Mouse (Mus musculus) embryo, embryonic 10 days (tissue): ENCODE results near the gene Tmem262.

Experiments used
- DNase-seq: peaks from one replicate; pipeline ENCODE4 v3.0.0-alpha.2; 2015; ENCODE audit warnings: low spot score

Tmem262 gene

GRCm38 (mm10) chr19:6061021-6061533 lies 18.8 kb upstream of the Tmem262 start, which contains the start of gene Znhit2:
TSS of gene Znhit2 (plus strand) at chr19:6061192.
- DNase-seq: peak; percentile 94

DNA sequence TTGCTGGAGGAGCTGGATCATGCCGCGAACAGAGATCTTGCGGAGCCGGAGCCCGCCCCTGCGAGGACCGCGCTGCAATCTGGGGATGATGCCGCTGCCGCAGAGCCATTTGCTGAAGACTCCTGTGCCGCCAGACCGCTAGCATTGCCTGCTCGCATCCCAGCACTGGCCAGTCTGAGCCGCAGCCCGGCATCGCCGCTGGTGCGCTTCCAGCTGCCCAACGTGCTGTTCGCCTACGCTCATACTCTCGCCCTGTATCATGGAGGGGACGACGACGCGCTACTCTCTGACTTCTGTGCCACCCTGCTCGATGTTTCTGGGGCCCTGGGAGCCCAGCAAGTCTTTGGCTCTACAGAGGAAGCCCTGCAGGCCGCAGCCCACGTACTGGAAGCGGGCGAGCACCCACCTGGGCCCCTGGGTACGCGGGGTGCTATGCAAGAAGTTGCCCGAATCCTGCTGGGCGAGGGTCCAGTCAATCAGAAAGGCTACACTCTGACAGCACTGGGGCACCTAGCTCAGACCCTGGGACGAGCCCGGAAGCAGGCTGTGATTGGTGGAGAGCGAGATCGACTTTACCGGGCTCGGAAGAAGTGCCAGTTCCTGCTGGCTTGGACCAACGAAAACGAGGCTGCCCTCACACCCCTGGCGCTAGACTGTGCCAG lies 18.1 kb upstream of the Tmem262 start:
- peak; percentile 67 for DNase-seq

- DNase-seq: no peak
These were observed 17.4 kb upstream of the Tmem262 start for GRCm38 (mm10) chr19:6062418-6062817.

GRCm38 (mm10) chr19:6063081-6063480 lies 16.8 kb upstream of the Tmem262 start:
- no peak for DNase-seq

- no peak for DNase-seq
These were observed 13.3 kb upstream of the Tmem262 start for GRCm38 (mm10) chr19:6066571-6066970.

DNA sequence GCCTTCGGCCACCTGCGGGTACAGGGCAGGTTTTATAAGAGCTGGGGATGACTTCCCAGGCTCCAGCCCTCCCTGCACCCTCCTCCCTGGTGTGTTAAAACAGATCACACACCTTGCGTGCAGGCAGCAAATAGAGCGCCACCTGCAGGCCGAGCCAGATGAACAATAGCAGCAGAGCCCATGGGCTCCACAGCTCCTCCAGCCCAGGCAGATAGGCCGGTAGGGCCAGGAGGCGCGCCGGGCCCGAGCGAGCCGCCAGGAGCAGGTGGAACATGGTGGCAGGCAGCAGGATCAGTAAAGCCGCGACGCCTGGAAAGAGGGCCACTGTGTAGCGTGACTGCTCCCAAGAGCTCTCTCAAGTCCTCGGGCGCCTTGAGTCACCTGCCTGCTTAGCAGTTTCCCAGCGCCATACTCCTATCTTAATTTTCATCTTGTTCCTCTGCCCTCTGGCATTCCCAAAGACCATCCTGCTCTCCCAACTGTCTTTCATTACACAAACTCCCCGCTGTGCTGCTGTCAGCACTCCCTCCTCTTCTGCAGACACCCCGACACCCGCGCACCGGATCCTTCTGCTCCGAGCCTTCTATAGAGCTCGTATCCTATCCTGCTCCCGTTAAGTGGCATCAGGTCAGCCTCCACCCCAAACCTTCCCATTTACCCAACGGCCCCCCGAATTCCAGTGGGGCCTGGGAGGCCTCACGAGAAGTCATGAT lies 12.7 kb upstream of the Tmem262 start:
- DNase-seq: peak; percentile 91

GRCm38 (mm10) chr19:6067724-6068415 lies 12.0 kb upstream of the Tmem262 start, which contains the start of gene Tm7sf2:
TSS of gene Tm7sf2 (minus strand) at chr19:6068373.
- DNase-seq: peak; percentile 93

DNA sequence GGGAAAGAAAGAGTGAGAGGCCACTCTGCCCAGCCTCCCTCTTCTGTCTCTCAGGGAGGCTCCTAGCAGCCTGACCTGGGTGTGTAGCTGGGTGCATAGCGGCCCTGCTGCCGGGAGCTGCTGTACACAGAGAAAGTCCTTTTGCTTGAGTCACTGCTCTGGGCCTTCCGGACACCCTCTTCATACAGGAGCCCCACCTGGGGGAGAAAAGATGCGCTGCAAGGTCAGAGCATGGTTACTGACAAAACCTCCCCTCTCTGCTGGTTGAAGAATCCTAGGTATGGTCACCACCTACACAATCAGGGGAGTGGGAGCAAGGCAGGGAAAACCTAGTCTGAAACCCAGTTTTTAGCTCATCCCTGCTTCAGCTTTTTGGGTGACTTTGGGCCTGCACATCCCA lies 10.9 kb upstream of the Tmem262 start:
- no peak for DNase-seq

DNA sequence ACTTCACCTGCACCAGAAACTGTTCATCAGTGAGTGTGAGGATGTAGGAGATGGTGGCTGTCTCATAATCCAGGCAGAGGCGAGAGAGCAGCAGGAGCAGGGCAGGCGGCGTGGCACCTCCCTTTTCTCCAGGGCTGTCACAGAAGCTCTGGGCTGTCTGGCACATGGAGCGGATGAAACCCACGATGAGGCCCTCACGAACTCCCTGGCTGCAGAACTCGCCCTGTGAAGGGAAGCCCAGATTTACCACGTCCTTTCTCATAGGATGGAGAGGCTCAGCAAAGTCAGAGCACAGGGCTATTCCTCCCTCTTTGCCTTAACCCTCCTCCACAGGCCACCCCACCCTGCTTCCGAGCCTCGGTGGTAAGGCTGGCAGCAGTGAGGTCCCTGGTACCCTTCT lies 10.0 kb upstream of the Tmem262 start:
- no peak for DNase-seq

GRCm38 (mm10) chr19:6070571-6071250 lies 9.1 kb upstream of the Tmem262 start:
- no peak for DNase-seq

GRCm38 (mm10) chr19:6071261-6071660 lies 8.6 kb upstream of the Tmem262 start:
- no peak for DNase-seq

GRCm38 (mm10) chr19:6073889-6074288 lies 5.9 kb upstream of the Tmem262 start:
- no peak for DNase-seq

DNA sequence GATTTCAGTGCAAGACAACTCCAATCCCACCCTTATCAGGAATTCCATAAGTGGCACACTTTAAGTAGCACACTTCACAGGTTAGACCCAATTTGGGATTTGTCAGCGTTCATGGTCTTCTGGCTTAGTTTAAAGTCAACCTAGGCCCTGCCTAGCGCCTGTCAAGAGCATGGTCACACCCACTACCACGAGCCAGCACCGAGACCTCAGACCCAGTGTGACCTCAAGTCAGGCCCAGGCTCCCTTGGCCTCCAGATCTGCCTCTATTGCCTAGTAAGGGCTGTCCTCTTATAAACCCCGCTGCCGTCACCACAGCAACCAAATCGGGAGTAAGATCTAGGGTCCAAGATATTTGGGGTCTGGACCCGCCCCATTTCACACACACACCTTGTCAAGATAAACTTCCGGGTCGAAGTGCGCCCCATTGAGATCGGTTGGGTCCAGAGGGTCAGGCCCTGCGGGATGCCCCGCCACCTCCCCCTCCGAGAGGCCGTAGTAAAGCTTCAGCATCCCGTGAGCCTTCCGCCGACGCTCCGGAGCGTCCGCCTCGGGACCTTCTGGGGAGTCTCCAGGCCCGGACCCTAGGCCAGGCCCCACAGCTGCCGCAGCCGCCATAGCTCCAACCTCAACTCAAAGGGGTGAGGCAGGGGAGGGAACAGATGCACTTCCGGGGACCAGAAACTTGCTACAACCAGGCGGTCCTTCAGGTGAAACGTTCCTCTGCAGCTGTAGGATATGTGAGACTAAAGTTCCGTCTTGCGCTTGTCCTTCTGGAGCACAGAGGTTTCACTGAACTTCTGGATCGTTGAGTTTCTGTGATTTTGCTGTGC lies 3.1 kb upstream of the Tmem262 start, which contains the start of gene Vps51:
Gene Vps51, minus strand, starts transcription at position 668 of the 830 bp plus-strand sequence.
- DNase-seq: peak; percentile 95

DNA sequence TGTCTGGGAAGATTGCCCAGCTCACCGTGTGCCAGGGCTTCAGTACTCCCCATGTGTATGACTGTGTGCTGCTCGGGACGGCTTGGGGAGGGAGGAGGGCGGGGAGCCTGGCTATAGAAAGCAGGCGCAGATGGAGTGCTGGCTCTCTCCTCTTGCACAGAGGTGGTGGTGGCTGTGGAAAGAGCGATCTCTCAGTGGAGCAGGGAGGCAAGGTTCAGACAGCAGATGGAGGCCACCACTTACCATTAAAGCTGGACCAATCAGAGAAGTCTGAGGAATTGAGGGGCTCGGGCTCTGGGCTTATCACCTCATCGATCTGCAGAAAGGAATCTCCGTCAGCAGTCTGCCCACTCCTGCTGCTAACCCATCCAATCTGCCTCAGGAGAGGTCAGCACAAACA lies 2.3 kb downstream of the Tmem262 start, which contains the start of gene Gm28374:
Gene Gm28374, minus strand, starts transcription at position 101 of the 400 bp plus-strand sequence.
- DNase-seq: no peak

- DNase-seq: peak; percentile 100
These were observed 4.8 kb downstream of the Tmem262 start, which contains the start of the genes Zfpl1 and Cdca5 for GRCm38 (mm10) chr19:6084478-6085248. TSS of gene Zfpl1 (minus strand) at chr19:6084956. TSS of gene Cdca5 (plus strand) at chr19:6084983.

DNA sequence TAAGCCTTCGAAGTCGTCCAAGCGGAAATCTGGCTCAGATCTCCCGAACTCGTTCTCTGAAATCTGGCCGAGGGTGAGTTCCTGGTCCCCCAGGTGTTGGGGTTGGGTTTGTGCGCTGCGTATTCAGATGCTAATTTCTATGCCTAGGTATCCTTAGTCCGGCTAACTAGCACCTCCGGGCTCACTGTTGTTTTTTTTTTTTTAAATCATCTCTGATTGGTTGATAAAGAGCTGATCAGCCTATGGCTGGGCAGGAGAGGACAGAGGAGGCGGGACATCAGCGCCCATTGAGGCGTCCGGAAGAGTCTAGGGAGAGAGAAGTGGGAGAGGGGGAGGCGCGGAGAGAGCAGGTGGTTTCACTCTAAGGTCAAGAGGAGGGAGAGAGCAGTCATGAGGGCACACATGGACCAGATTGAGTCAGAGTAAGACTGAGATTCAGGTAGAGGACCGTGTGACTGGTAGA lies 5.6 kb downstream of the Tmem262 start:
- peak; percentile 89 for DNase-seq

DNA sequence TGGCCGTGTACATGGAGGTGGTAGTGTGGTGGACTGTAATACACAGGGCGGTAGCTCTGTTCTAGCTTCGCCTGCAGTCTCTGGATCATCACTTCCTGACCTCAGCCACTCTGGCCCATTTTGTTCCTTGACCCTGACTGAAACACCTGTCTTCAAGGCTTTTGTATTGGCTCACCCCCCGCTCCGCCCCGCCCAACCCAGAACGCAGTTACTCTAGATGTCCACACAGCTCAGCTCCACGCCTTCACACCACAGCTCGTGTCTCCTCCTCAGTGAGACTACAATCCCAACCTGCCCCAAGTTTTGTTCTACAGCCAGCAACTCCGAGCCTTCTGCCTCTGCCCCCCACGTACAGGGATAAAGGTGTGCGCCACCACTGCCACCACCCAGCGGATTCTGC lies 9.0 kb downstream of the Tmem262 start:
- DNase-seq: no peak

- DNase-seq: no peak
These were observed 14.3 kb downstream of the Tmem262 start, which contains the start of gene AC131692.1 for GRCm38 (mm10) chr19:6094119-6094518. TSS of gene AC131692.1 (plus strand) at chr19:6094419.

DNA sequence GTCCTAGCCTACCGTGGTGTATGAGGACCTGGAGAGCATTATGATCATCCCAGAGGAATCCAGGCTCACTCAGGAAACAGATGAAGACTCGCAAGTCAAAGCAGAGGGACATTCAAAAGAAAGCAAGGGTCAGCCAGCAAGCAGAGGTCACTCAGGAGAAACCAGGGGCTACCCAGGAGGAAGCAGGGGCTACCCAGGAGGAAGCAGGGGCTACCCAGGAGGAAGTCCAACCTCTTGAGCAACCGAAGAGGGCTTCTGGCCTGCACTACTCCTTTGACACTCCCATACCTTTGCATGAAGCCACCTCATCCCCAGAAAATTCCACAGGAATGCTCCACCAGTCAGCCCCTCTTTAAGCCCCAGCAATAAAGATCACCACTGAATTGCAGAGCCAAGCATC lies 18.0 kb downstream of the Tmem262 start:
- DNase-seq: no peak

GRCm38 (mm10) chr19:6101186-6101585 lies 21.4 kb downstream of the Tmem262 start:
- DNase-seq: no peak
